Mouse (Mus musculus): Measurements from ENCODE around the gene Inpp4a. TPM values are rescaled to one million over a fixed set of nuclear protein-coding genes. Genes with fewer than 3 reads are reported as not detected.

Gene Inpp4a
- polyA plus RNA-seq, 1 experiment from 2014 or later = 7.8 TPM

- Histone ChIP-seq H3K9me3 (ENCODE audit: control insufficient read depth) (0 out of 2 replicates have a peak, but pooled peaks cover 3% of the 10 kb centered on the region), H3K27me3 (replicated peaks; ENCODE audit: control insufficient read depth, insufficient read depth, low read length) (no peaks in the 10 kb centered on the region), H3K9ac (ENCODE audit: low read depth, low read length) (no peak overlapping the region), H3K27ac (ENCODE audit: low read depth, low read length) (no peak overlapping the region), H3K4me1 (replicated peaks; ENCODE audit: control insufficient read depth, insufficient read depth, low read length) (no peaks in the 10 kb centered on the region; the same call in none of the 2 replicates), H3K36me3 (ENCODE audit: control insufficient read depth, insufficient read depth) (peaks cover 14% of the 10 kb centered on the region), H3K4me2 (replicated peaks; ENCODE audit: low read depth) (no peak overlapping the region), H3K4me3 (ENCODE audit: low read depth, low read length) (no peak overlapping the region)
- WGBS = 96% methylated on average over 8 of the region's 8 CpGs
- no peak for ATAC-seq
- no peak for TF ChIP-seq CTCF (IDR thresholded peaks at IDR 0.05; ENCODE audit: low read depth)
Measured at GRCm38 (mm10) chr1:37427144-37427875, 127.6 kb downstream of the Inpp4a start.

- no peak for TF ChIP-seq CTCF (IDR thresholded peaks at IDR 0.05; ENCODE audit: low read depth)
- H3K4me2 ChIP-seq (replicated peaks; ENCODE audit: low read depth) = peak overlapping the region; percentile 84
- H3K4me3 ChIP-seq (ENCODE audit: low read depth, low read length) = peak overlapping the region; percentile 87
- peaks cover 27% of the 10 kb centered on the region for H3K36me3 ChIP-seq (ENCODE audit: control insufficient read depth, insufficient read depth)
- H3K9ac ChIP-seq (ENCODE audit: low read depth, low read length) = no peak overlapping the region
- no peak for ATAC-seq
- no peaks in the 10 kb centered on the region; the same call in none of the 2 replicates for H3K4me1 ChIP-seq (replicated peaks; ENCODE audit: control insufficient read depth, insufficient read depth, low read length)
- 0 out of 2 replicates have a peak, but pooled peaks cover 3% of the 10 kb centered on the region for H3K9me3 ChIP-seq (ENCODE audit: control insufficient read depth)
- peak overlapping the region; percentile 92; the same call in 1 of the 2 replicates for H3K27ac ChIP-seq (ENCODE audit: low read depth, low read length)
- no peaks in the 10 kb centered on the region for H3K27me3 ChIP-seq (replicated peaks; ENCODE audit: control insufficient read depth, insufficient read depth, low read length)
- 39% methylated on average over 2 of the region's 2 CpGs for WGBS
Measured at GRCm38 (mm10) chr1:37428911-37429310, 129.2 kb downstream of the Inpp4a start.

GRCm38 (mm10) chr1:37429366-37430296 lies 130.0 kb downstream of the Inpp4a start, which contains the start of the genes Coa5 and Unc50:
Gene Coa5 (minus strand): TSS chr1:37430103.
Gene Unc50 (plus strand): TSS chr1:37430139.
- peak; percentile 40 for TF ChIP-seq CTCF (IDR thresholded peaks at IDR 0.05; ENCODE audit: low read depth)
- H3K36me3 ChIP-seq (ENCODE audit: control insufficient read depth, insufficient read depth) = peaks cover 26% of the 10 kb centered on the region
- peak within 1 kb of the TSS; percentile 87 for H3K4me3 ChIP-seq (ENCODE audit: low read depth, low read length)
- no peaks in the 10 kb centered on the region; the same call in none of the 2 replicates for H3K4me1 ChIP-seq (replicated peaks; ENCODE audit: control insufficient read depth, insufficient read depth, low read length)
- peak; percentile 95 for ATAC-seq
- H3K27me3 ChIP-seq (replicated peaks; ENCODE audit: control insufficient read depth, insufficient read depth, low read length) = no peaks in the 10 kb centered on the region
- H3K9me3 ChIP-seq (ENCODE audit: control insufficient read depth) = no peaks in the 10 kb centered on the region
- H3K9ac ChIP-seq (ENCODE audit: low read depth, low read length) = peak within 1 kb of the TSS; percentile 86
- WGBS = 2% methylated on average over 57 of the region's 57 CpGs
- peak within 1 kb of the TSS; percentile 84 for H3K4me2 ChIP-seq (replicated peaks; ENCODE audit: low read depth)
- H3K27ac ChIP-seq (ENCODE audit: low read depth, low read length) = peak within 1 kb of the TSS; percentile 92

GRCm38 (mm10) chr1:37430297-37430840 lies 130.7 kb downstream of the Inpp4a start:
- peak; percentile 67 for ATAC-seq
- peaks cover 26% of the 10 kb centered on the region for H3K36me3 ChIP-seq (ENCODE audit: control insufficient read depth, insufficient read depth)
- peak overlapping the region; percentile 92 for H3K27ac ChIP-seq (ENCODE audit: low read depth, low read length)
- no peaks in the 10 kb centered on the region for H3K9me3 ChIP-seq (ENCODE audit: control insufficient read depth)
- no peaks in the 10 kb centered on the region; the same call in none of the 2 replicates for H3K4me1 ChIP-seq (replicated peaks; ENCODE audit: control insufficient read depth, insufficient read depth, low read length)
- no peaks in the 10 kb centered on the region for H3K27me3 ChIP-seq (replicated peaks; ENCODE audit: control insufficient read depth, insufficient read depth, low read length)
- under 1% methylated on average over 40 of the region's 40 CpGs for WGBS
- H3K4me2 ChIP-seq (replicated peaks; ENCODE audit: low read depth) = peak overlapping the region; percentile 84
- H3K4me3 ChIP-seq (ENCODE audit: low read depth, low read length) = peak overlapping the region; percentile 87
- H3K9ac ChIP-seq (ENCODE audit: low read depth, low read length) = peak overlapping the region; percentile 86
- TF ChIP-seq CTCF (IDR thresholded peaks at IDR 0.05; ENCODE audit: low read depth) = no peak

- no peak overlapping the region for H3K4me3 ChIP-seq (ENCODE audit: low read depth, low read length)
- no peak overlapping the region; the same call in 1 of the 2 replicates for H3K27ac ChIP-seq (ENCODE audit: low read depth, low read length)
- peaks cover 77% of the 10 kb centered on the region for H3K36me3 ChIP-seq (ENCODE audit: control insufficient read depth, insufficient read depth)
- H3K9ac ChIP-seq (ENCODE audit: low read depth, low read length) = no peak overlapping the region
- no peak for TF ChIP-seq CTCF (IDR thresholded peaks at IDR 0.05; ENCODE audit: low read depth)
- no peaks in the 10 kb centered on the region for H3K9me3 ChIP-seq (ENCODE audit: control insufficient read depth)
- no peak overlapping the region for H3K4me2 ChIP-seq (replicated peaks; ENCODE audit: low read depth)
- ATAC-seq = peak; percentile 25; the same call in 1 of the 2 replicates
- H3K4me1 ChIP-seq (replicated peaks; ENCODE audit: control insufficient read depth, insufficient read depth, low read length) = no peaks in the 10 kb centered on the region
- 79% methylated on average over 3 of the region's 3 CpGs for WGBS
- H3K27me3 ChIP-seq (replicated peaks; ENCODE audit: control insufficient read depth, insufficient read depth, low read length) = no peaks in the 10 kb centered on the region
Measured at GRCm38 (mm10) chr1:37436419-37436818, 136.8 kb downstream of the Inpp4a start.

Data from intestine, postnatal 0 days (tissue).